Mouse (Mus musculus): ENCODE data around the gene Acrbp. TPM values are rescaled to one million over a fixed set of nuclear protein-coding genes. Genes with fewer than 3 reads are reported as not detected.

Acrbp gene
- polyA plus RNA-seq, 1 experiment from 2014 or later, result 13.4 TPM

Small RNA genes lying within 50 kb of the gene (microRNA-seq; reads per million reads assigned to microRNA genes)
- gene Mir7045, result 0.25 reads per million

Other genes with a start within 250 kb of the Acrbp start
- 7.3 and 7.4 TPM in 2 replicates for gene Spsb2, start 241.0 kb upstream of the Acrbp start, polyA plus RNA-seq (2014; fragmentation: Nextera tagmentation; extraction: Ambion mirVana)
- 1,059 and 1,108 TPM in 2 replicates for gene Tpi1, start 235.4 kb upstream of the Acrbp start, polyA plus RNA-seq (2014; fragmentation: Nextera tagmentation; extraction: Ambion mirVana)
- 126 and 127 TPM in 2 replicates for gene Usp5, start 220.2 kb upstream of the Acrbp start, polyA plus RNA-seq (2014; fragmentation: Nextera tagmentation; extraction: Ambion mirVana)
- gene Cdca3, start 220.1 kb upstream of the Acrbp start, polyA plus RNA-seq (2014; fragmentation: Nextera tagmentation; extraction: Ambion mirVana), result 178 and 183 TPM in 2 replicates
- gene Gnb3, start 209.4 kb upstream of the Acrbp start, polyA plus RNA-seq (2014; fragmentation: Nextera tagmentation; extraction: Ambion mirVana), result 2.7 TPM in 2 replicates
- 28.1 and 28.8 TPM in 2 replicates for gene P3h3, start 191.9 kb upstream of the Acrbp start, polyA plus RNA-seq (2014; fragmentation: Nextera tagmentation; extraction: Ambion mirVana)
- gene Gpr162, start 185.7 kb upstream of the Acrbp start, polyA plus RNA-seq (2014; fragmentation: Nextera tagmentation; extraction: Ambion mirVana), result 0.65 and 1.2 TPM in 2 replicates
- 0.28 and 0.37 TPM in 2 replicates for gene Cd4, start 161.5 kb upstream of the Acrbp start, polyA plus RNA-seq (2014; fragmentation: Nextera tagmentation; extraction: Ambion mirVana)
- 1.8 and 2.1 TPM in 2 replicates for gene Lag3, start 138.0 kb upstream of the Acrbp start, polyA plus RNA-seq (2014; fragmentation: Nextera tagmentation; extraction: Ambion mirVana)
- 232 and 257 TPM in 2 replicates for gene Ptms, start 129.6 kb upstream of the Acrbp start, polyA plus RNA-seq (2014; fragmentation: Nextera tagmentation; extraction: Ambion mirVana)
- gene Mlf2, start 118.3 kb upstream of the Acrbp start, polyA plus RNA-seq (2014; fragmentation: Nextera tagmentation; extraction: Ambion mirVana), result 352 and 357 TPM in 2 replicates
- gene Cops7a, start 84.2 kb upstream of the Acrbp start, polyA plus RNA-seq (2014; fragmentation: Nextera tagmentation; extraction: Ambion mirVana), result 155 and 159 TPM in 2 replicates
- gene Pianp, start 53.0 kb upstream of the Acrbp start, polyA plus RNA-seq (2014; fragmentation: Nextera tagmentation; extraction: Ambion mirVana), result 0.85 and 1.2 TPM in 2 replicates
- 9.2 and 10.8 TPM in 2 replicates for gene Zfp384, start 40.5 kb upstream of the Acrbp start, polyA plus RNA-seq (2014; fragmentation: Nextera tagmentation; extraction: Ambion mirVana)
- 94.4 and 108 TPM in 2 replicates for gene Ing4, start 9.9 kb upstream of the Acrbp start, polyA plus RNA-seq (2014; fragmentation: Nextera tagmentation; extraction: Ambion mirVana)
- 2.3 and 3.0 TPM in 2 replicates for gene Lpar5, start 18.2 kb downstream of the Acrbp start, polyA plus RNA-seq (2014; fragmentation: Nextera tagmentation; extraction: Ambion mirVana)
- gene Chd4, start 46.3 kb downstream of the Acrbp start, polyA plus RNA-seq (2014; fragmentation: Nextera tagmentation; extraction: Ambion mirVana), result 74.2 and 74.8 TPM in 2 replicates
- 72.1 and 75.2 TPM in 2 replicates for gene Nop2, start 82.2 kb downstream of the Acrbp start, polyA plus RNA-seq (2014; fragmentation: Nextera tagmentation; extraction: Ambion mirVana)
- 6.7 and 7.6 TPM in 2 replicates for gene Iffo1, start 95.6 kb downstream of the Acrbp start, polyA plus RNA-seq (2014; fragmentation: Nextera tagmentation; extraction: Ambion mirVana)
- gene Gapdh, start 116.8 kb downstream of the Acrbp start, polyA plus RNA-seq (2014; fragmentation: Nextera tagmentation; extraction: Ambion mirVana), result 2,406 and 2,408 TPM in 2 replicates
- 109 and 129 TPM in 2 replicates for gene Ncapd2, start 142.0 kb downstream of the Acrbp start, polyA plus RNA-seq (2014; fragmentation: Nextera tagmentation; extraction: Ambion mirVana)
- 217 and 221 TPM in 2 replicates for gene Mrpl51, start 142.1 kb downstream of the Acrbp start, polyA plus RNA-seq (2014; fragmentation: Nextera tagmentation; extraction: Ambion mirVana)
- 2.5 and 2.7 TPM in 2 replicates for gene Vamp1, start 165.9 kb downstream of the Acrbp start, polyA plus RNA-seq (2014; fragmentation: Nextera tagmentation; extraction: Ambion mirVana)
- gene Tapbpl, start 182.2 kb downstream of the Acrbp start, polyA plus RNA-seq (2014; fragmentation: Nextera tagmentation; extraction: Ambion mirVana), result 5.7 and 7.1 TPM in 2 replicates
- 1.4 and 2.1 TPM in 2 replicates for gene Cd27, start 187.3 kb downstream of the Acrbp start, polyA plus RNA-seq (2014; fragmentation: Nextera tagmentation; extraction: Ambion mirVana)
- gene Tuba3a, start 236.4 kb downstream of the Acrbp start, polyA plus RNA-seq (2014; fragmentation: Nextera tagmentation; extraction: Ambion mirVana), result 0.12 TPM in 1 of 2 replicates, not detected in the other